Mouse (Mus musculus) liver, adult 2 months (tissue): ENCODE measurements at regions not wholly inside any gene's neighbourhood (a gene's known extent, or its start where the extent isn't known, plus 50 kb on each side); places are given as distances from the start of the nearest gene placed in this dataset.

Source experiments
- DNase-seq: peaks from one replicate; pipeline ENCODE4 v3.0.0-alpha.2; 2011; ENCODE audit warnings: low read depth, low spot score; ENCODE audit errors: extremely low read depth
- H3K27ac ChIP-seq: fragments of 200-500 bp; replicated peaks from 2 replicates; pipeline ENCODE4 v1.5.1; 2012; ENCODE audit warnings: low read depth, mild to moderate bottlenecking, control low read depth, inconsistent platforms, low read length; ENCODE audit not compliant: insufficient read depth
- H3K27me3 ChIP-seq: fragments of 200-500 bp; 2 replicates; pipeline ENCODE4 v1.6.1; 2012; ENCODE audit warnings: mild to moderate bottlenecking, moderate library complexity, low read length, inconsistent platforms; ENCODE audit not compliant: control insufficient read depth, insufficient read depth
- H3K36me3 ChIP-seq: fragments of 200-500 bp; 2 replicates; pipeline ENCODE4 v1.6.1; 2012; ENCODE audit warnings: low read length, inconsistent platforms; ENCODE audit not compliant: control insufficient read depth, insufficient read depth
- H3K4me1 ChIP-seq: fragments of 200-500 bp; 2 replicates; pipeline ENCODE4 v1.6.1; 2011; ENCODE audit warnings: low read length; ENCODE audit not compliant: control insufficient read depth, insufficient read depth
- H3K4me3 ChIP-seq: fragments of 200-500 bp; 2 replicates; pipeline ENCODE4 v1.5.1; 2011; ENCODE audit warnings: low read depth, mild to moderate bottlenecking, control low read depth, low read length, moderate library complexity; ENCODE audit not compliant: insufficient read depth
- H3K79me2 ChIP-seq: fragments of 200-500 bp; 2 replicates; pipeline ENCODE4 v1.6.1; 2012; ENCODE audit warnings: inconsistent platforms, mild to moderate bottlenecking, low read length, moderate library complexity; ENCODE audit not compliant: control insufficient read depth, insufficient read depth
- H3K9ac ChIP-seq: fragments of 200-500 bp; 2 replicates; pipeline ENCODE4 v1.6.1; 2012; ENCODE audit warnings: low read depth, mild to moderate bottlenecking, control low read depth, inconsistent platforms, low read length
- CTCF ChIP-seq: fragments of 200-500 bp; IDR thresholded peaks from 2 replicates; pipeline ENCODE4 v1.5.1; 2011; ENCODE audit warnings: low read depth, low read length, control low read depth
- POLR2A ChIP-seq: fragments of 200-500 bp; IDR thresholded peaks from 2 replicates; pipeline ENCODE4 v1.6.1; 2011; ENCODE audit warnings: low read length, control low read depth; ENCODE audit not compliant: insufficient read depth; ENCODE audit errors: extremely low read depth
- WGBS: fragments of 180-500 bp; shearing (Covaris S2); methylation state at CpG from one replicate; pipeline ENCODE4 v1.1.7; 2018; 5-methylcytosine and 5-hydroxymethylcytosine counted together

DNA sequence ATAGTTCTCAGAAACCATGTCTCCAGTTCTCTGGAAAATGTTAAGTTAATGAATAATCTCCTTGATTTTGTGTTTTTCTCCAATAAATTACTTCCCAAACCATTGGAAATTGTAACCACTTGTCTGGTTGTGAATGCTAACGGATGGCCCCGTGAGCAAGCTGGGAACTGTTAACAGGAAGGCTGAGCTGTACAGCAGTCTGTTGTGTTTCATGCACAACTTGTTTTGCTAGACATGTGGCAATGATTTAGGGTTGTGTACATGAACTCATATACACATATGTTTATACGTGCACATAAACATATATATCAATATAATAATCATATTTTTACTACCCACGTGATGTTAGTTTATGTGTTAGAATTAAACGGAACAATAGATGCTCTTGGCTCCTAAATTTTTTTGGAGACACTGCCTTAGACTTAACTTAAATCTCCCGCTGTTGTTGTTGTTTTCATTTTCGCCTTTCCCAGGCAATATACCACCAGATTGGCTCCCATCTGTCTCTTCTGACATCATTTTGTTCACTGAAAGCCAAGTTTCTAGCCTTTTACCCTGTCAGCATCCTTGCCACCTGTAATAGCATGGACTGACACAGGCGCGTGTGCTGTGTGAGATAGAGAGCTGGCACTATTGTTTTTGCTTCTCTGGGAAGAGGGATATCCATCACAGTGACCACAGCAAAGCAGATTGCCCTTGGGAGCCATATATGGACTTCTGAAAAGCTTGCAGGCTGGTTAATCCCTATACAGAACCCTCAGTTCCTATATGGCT is 231.6 kb downstream of the Fzd1 start:
- Histone ChIP-seq H3K27me3 (no peaks in the 10 kb centered on the region; the same call in 1 of the 2 replicates), H3K9ac (no peak overlapping the region), H3K4me1 (no peaks in the 10 kb centered on the region), H3K27ac (no peak overlapping the region), H3K36me3 (no peaks in the 10 kb centered on the region), H3K4me3 (no peak overlapping the region), H3K79me2 (no peaks in the 10 kb centered on the region)
- WGBS, result 84% methylated on average over 9 of the region's 9 CpGs
- DNase-seq, result no peak
- TF ChIP-seq CTCF, result no peak
- TF ChIP-seq POLR2A, result no peak

GRCm38 (mm10) chr5:4500599-4500998 is 257.2 kb downstream of the Fzd1 start:
- Histone ChIP-seq H3K36me3 (no peaks in the 10 kb centered on the region), H3K27ac (no peak overlapping the region), H3K9ac (no peak overlapping the region), H3K4me1 (no peaks in the 10 kb centered on the region), H3K4me3 (no peak overlapping the region), H3K79me2 (no peaks in the 10 kb centered on the region), H3K27me3 (no peaks in the 10 kb centered on the region)
- WGBS, result 72% methylated on average over 3 of the region's 3 CpGs
- TF ChIP-seq CTCF (no peak), POLR2A (no peak)
- DNase-seq, result no peak

DNA sequence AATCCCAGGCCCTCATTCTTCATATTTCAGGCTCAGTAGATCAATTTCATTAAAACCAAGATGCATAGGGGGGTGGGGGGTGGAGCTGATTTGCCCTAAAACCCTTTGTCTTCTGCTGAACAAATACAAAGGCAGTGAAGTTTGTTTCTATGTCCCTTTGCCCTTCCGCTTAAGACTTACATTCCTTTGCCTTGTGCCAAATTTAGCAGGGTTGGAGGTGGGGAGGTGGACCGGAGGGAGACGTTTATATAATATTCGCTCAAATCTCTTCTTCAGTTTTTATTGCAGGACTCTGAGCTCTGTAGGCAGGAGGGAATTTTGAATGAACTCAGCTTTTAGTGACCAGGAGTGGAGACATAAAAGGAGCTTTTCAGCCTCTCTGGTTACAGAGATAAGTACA is 258.8 kb downstream of the Fzd1 start:
- Histone ChIP-seq H3K36me3 (no peaks in the 10 kb centered on the region), H3K27ac (no peak overlapping the region), H3K4me3 (no peak overlapping the region), H3K27me3 (no peaks in the 10 kb centered on the region), H3K79me2 (no peaks in the 10 kb centered on the region), H3K4me1 (no peaks in the 10 kb centered on the region), H3K9ac (no peak overlapping the region)
- no peak for DNase-seq
- WGBS, result 55% methylated on average over 4 of the region's 4 CpGs
- TF ChIP-seq CTCF (no peak), POLR2A (no peak)

DNA sequence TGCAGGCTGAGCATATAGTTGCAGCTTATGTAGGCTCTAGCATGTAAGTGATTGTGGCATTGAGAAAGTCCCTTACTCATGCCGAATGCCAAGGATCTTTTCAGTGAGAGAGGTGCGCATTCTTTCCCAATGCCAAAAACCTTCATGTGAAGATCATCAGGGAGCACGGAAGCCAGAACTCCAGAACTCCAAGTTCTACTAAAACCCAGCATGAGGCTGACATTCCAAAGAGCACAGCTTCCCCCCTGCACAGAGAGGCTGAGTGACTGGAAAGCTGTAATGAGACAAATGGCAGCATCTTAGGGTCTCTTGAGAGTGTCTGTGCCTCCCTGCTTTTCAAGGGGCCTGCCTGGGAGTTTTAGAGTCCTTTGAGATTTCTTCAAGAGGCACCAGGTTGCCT is 259.4 kb downstream of the Fzd1 start:
- Histone ChIP-seq H3K4me3 (no peak overlapping the region), H3K79me2 (no peaks in the 10 kb centered on the region), H3K27ac (no peak overlapping the region), H3K4me1 (no peaks in the 10 kb centered on the region), H3K27me3 (no peaks in the 10 kb centered on the region), H3K36me3 (no peaks in the 10 kb centered on the region), H3K9ac (no peak overlapping the region)
- TF ChIP-seq CTCF (no peak), POLR2A (no peak)
- 96% methylated on average over 3 of the region's 3 CpGs for WGBS
- DNase-seq, result no peak

DNA sequence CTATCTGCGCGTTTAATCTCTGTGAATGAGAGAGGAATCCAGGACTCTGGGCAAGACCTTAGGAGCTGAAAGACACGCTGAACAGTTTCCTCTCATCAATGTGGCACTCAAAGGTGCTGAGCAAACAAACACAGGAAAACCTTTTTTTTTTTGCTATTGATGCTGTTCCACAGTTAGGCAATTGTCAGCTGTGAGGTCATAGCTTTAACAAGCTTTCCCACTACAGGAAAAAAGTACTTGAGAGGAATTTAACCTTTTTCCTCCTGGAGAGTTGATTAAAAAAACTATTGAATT is 261.0 kb downstream of the Fzd1 start:
- H3K79me2 ChIP-seq, result no peaks in the 10 kb centered on the region
- WGBS, result 16% methylated on average over 3 of the region's 3 CpGs
- no peaks in the 10 kb centered on the region for H3K4me1 ChIP-seq
- no peak overlapping the region for H3K4me3 ChIP-seq
- H3K27me3 ChIP-seq, result no peaks in the 10 kb centered on the region
- no peak overlapping the region for H3K9ac ChIP-seq
- no peak for DNase-seq
- no peak overlapping the region for H3K27ac ChIP-seq
- TF ChIP-seq POLR2A, result no peak
- no peak for TF ChIP-seq CTCF
- H3K36me3 ChIP-seq, result no peaks in the 10 kb centered on the region

GRCm38 (mm10) chr5:4496132-4496906 is 261.5 kb downstream of the Fzd1 start:
- no peak overlapping the region for H3K4me3 ChIP-seq
- no peak for TF ChIP-seq CTCF
- TF ChIP-seq POLR2A, result no peak
- H3K27me3 ChIP-seq, result no peaks in the 10 kb centered on the region
- H3K36me3 ChIP-seq, result no peaks in the 10 kb centered on the region
- H3K27ac ChIP-seq, result no peak overlapping the region
- H3K4me1 ChIP-seq, result no peaks in the 10 kb centered on the region
- no peak for DNase-seq
- WGBS, result 21% methylated on average over 20 of the region's 20 CpGs
- no peak overlapping the region for H3K9ac ChIP-seq
- no peaks in the 10 kb centered on the region for H3K79me2 ChIP-seq
